Mouse (Mus musculus) thymus, adult 2 months (tissue): ENCODE measurements around the gene Mrvi1. TPM values are rescaled to one million over a fixed set of nuclear protein-coding genes. Genes with fewer than 3 reads are reported as not detected.

Source experiments
- DNase-seq: peaks from one replicate; pipeline ENCODE4 v3.0.0; 2021
- H3K27ac ChIP-seq: fragments of 200-500 bp; 2 replicates; pipeline ENCODE4 v1.5.1; 2012; ENCODE audit warnings: low read length, control low read depth; ENCODE audit not compliant: control insufficient read depth, insufficient read depth
- H3K27me3 ChIP-seq: fragments of 200-500 bp; 2 replicates; pipeline ENCODE4 v1.6.1; 2012; ENCODE audit warnings: mild to moderate bottlenecking, low read length, moderate library complexity, mixed read lengths; ENCODE audit not compliant: control insufficient read depth, insufficient read depth
- H3K36me3 ChIP-seq: fragments of 200-500 bp; 2 replicates; pipeline ENCODE4 v1.6.1; 2012; ENCODE audit warnings: mild to moderate bottlenecking, low read length, moderate library complexity; ENCODE audit not compliant: control insufficient read depth, insufficient read depth
- H3K4me1 ChIP-seq: fragments of 200-500 bp; replicated peaks from 2 replicates; pipeline ENCODE4 v1.6.1; 2012; ENCODE audit warnings: low read length; ENCODE audit not compliant: control insufficient read depth, insufficient read depth
- H3K4me3 ChIP-seq: fragments of 200-500 bp; 2 replicates; pipeline ENCODE4 v1.5.1; 2012; ENCODE audit warnings: mild to moderate bottlenecking, low read length, control low read depth, moderate library complexity; ENCODE audit not compliant: control insufficient read depth, insufficient read depth
- CTCF ChIP-seq: fragments of 200-500 bp; IDR thresholded peaks from 2 replicates; pipeline ENCODE4 v1.5.1; 2012; ENCODE audit warnings: mild to moderate bottlenecking, control low read depth, low read length, moderate library complexity, borderline replicate concordance; ENCODE audit not compliant: control insufficient read depth, poor library complexity, insufficient read depth; ENCODE audit errors: extremely low read depth
- POLR2A ChIP-seq: fragments of 200-500 bp; IDR thresholded peaks from 2 replicates; pipeline ENCODE4 v1.6.1; 2012; ENCODE audit warnings: mild to moderate bottlenecking, low read length, control low read depth, moderate library complexity; ENCODE audit not compliant: control insufficient read depth, poor library complexity, insufficient read depth; ENCODE audit errors: extremely low read depth
- WGBS: fragments of 180-500 bp; shearing (Covaris S2); methylation state at CpG from one replicate; pipeline ENCODE4 v1.1.7; 2018; 5-methylcytosine and 5-hydroxymethylcytosine counted together
- polyA plus RNA-seq: library from polyadenylated mRNA; depleted of rRNA; stranded (reverse); fragments of >200 nt; gene quantifications from 2 replicates; pipeline ENCODE4 v1.2.3, GENCODE M21; 2012

The Mrvi1 gene
- polyA plus RNA-seq, 1 experiment = 3.2 TPM

DNA sequence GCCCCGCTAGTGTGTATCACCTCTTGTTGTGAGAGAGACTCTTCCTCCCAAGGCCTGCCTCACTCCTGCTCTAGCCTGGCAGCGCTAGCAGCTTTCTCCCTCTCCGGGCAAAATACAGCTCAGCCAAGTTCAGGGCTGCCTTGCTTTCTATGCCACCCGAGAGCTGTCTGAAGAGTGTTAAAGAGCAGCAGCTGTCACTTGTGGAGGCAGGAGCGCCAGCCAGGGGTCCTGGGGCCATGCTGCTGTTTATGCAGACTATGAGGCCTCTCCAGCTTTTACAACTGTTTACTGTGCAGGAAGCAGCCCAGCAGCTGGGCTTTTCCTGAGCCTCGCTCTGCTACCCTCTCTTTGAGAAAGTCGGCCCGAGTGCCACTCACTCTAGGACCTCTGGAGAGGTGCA lies 1.2 kb downstream of the Mrvi1 start:
- H3K27ac ChIP-seq = peak overlapping the region; percentile 17; the same call in 1 of the 2 replicates
- peaks cover 18% of the 10 kb centered on the region for H3K4me1 ChIP-seq
- 50% methylated on average over 8 of the region's 8 CpGs for WGBS
- no peak for TF ChIP-seq POLR2A
- TF ChIP-seq CTCF = no peak
- no peak for DNase-seq
- no peak overlapping the region for H3K4me3 ChIP-seq
- no peaks in the 10 kb centered on the region for H3K27me3 ChIP-seq
- no peaks in the 10 kb centered on the region for H3K36me3 ChIP-seq

DNA sequence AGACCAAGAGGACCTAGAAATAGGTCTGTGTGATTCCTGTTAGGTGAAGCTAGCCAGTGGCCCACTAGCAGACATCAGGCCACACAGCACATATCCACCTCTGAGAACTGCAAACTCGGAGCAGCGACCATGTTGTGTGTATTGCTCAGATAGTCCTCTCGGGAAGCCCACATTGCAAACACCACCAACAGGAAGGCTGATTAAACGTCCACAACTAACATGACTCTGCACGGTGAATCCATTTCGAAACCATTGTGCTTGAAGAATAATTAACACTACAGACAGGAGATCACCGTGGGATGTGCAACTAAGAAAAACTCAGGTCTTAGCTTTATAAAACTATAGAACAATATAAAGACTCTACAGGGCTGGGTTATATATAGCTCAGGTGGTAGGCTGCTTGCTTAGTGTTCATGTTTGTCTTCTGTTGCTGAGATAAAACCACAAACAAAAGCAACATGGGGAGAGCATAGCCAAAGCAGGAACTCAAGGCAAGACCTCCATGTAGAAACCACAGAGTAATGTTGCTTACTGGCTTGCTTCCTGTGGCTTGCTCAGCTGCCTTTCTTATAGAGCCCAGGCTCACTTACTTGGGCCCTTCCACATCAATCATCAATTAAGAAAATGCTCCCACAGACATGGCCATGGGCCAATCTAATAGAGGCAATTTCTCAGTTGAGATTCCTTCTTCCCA lies 4.4 kb downstream of the Mrvi1 start:
- no peak overlapping the region for H3K4me3 ChIP-seq
- no peak for TF ChIP-seq POLR2A
- TF ChIP-seq CTCF = no peak
- no peaks in the 10 kb centered on the region for H3K27me3 ChIP-seq
- DNase-seq = peak; percentile 25
- H3K36me3 ChIP-seq = no peaks in the 10 kb centered on the region
- peaks cover 21% of the 10 kb centered on the region for H3K4me1 ChIP-seq
- H3K27ac ChIP-seq = peak overlapping the region; percentile 60
- WGBS = 18% methylated on average over 7 of the region's 7 CpGs

- no peak overlapping the region for H3K4me3 ChIP-seq
- 89% methylated on average over 4 of the region's 4 CpGs for WGBS
- no peaks in the 10 kb centered on the region for H3K27me3 ChIP-seq
- no peak for DNase-seq
- no peaks in the 10 kb centered on the region for H3K36me3 ChIP-seq
- no peak for TF ChIP-seq POLR2A
- TF ChIP-seq CTCF = no peak
- H3K27ac ChIP-seq = no peak overlapping the region
- H3K4me1 ChIP-seq = peaks cover 12% of the 10 kb centered on the region
Measured at GRCm38 (mm10) chr7:110973450-110973849, 8.8 kb downstream of the Mrvi1 start.

GRCm38 (mm10) chr7:110972796-110973195 lies 9.5 kb downstream of the Mrvi1 start:
- no peak for DNase-seq
- WGBS = 93% methylated on average over 2 of the region's 2 CpGs
- no peaks in the 10 kb centered on the region for H3K27me3 ChIP-seq
- no peak for TF ChIP-seq CTCF
- no peak for TF ChIP-seq POLR2A
- no peaks in the 10 kb centered on the region for H3K36me3 ChIP-seq
- H3K4me3 ChIP-seq = no peak overlapping the region
- no peak overlapping the region for H3K27ac ChIP-seq
- H3K4me1 ChIP-seq = peaks cover 12% of the 10 kb centered on the region

- H3K36me3 ChIP-seq = no peaks in the 10 kb centered on the region
- no peak for DNase-seq
- WGBS = 96% methylated on average over 4 of the region's 4 CpGs
Measured at GRCm38 (mm10) chr7:110967373-110967772, 14.9 kb downstream of the Mrvi1 start.

GRCm38 (mm10) chr7:110966853-110967252 lies 15.4 kb downstream of the Mrvi1 start:
- Histone ChIP-seq H3K27me3 (no peaks in the 10 kb centered on the region), H3K36me3 (no peaks in the 10 kb centered on the region), H3K4me3 (no peak overlapping the region), H3K27ac (no peak overlapping the region), H3K4me1 (peaks cover 2% of the 10 kb centered on the region)
- WGBS = 97% methylated on average over 5 of the region's 5 CpGs
- DNase-seq = no peak
- no peak for TF ChIP-seq CTCF
- no peak for TF ChIP-seq POLR2A

More at GRCm38 (mm10) chr7:110967373-110967772, 14.9 kb downstream of the Mrvi1 start:
- Histone ChIP-seq H3K4me1 (peaks cover 2% of the 10 kb centered on the region), H3K27me3 (no peaks in the 10 kb centered on the region), H3K27ac (no peak overlapping the region), H3K4me3 (no peak overlapping the region)
- TF ChIP-seq POLR2A = no peak
- no peak for TF ChIP-seq CTCF

DNA sequence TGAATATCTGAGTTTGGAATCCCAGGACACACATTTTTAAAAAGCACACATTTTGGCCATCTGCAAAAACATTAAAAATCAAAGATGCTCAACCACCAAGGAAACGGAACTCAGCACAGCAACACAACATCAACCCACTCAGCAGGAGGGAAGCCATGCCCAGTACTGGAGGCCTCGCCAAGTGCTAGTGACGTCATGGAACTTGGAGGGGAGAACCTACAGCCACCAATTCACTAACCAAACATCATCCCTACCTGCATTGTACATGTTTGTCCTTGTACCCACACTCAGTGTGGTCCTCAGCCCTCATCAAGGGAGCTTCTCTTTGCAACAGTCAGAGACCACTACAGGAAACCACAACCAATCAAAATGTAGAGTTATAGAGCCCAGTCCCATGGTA lies 16.9 kb downstream of the Mrvi1 start:
- Histone ChIP-seq H3K4me1 (peaks cover 2% of the 10 kb centered on the region), H3K4me3 (no peak overlapping the region), H3K36me3 (no peaks in the 10 kb centered on the region), H3K27me3 (no peaks in the 10 kb centered on the region), H3K27ac (no peak overlapping the region)
- no peak for TF ChIP-seq POLR2A
- no peak for TF ChIP-seq CTCF
- WGBS = 30% methylated on average over 3 of the region's 3 CpGs
- no peak for DNase-seq
